Mouse (Mus musculus): ENCODE measurements around the gene Mrpl41.

- TF ChIP-seq CTCF (IDR thresholded peaks at IDR 0.05; ENCODE audit: borderline replicate concordance, extremely low read depth, insufficient read depth, insufficient read length) (peak; percentile 95), POLR2A (IDR thresholded peaks at IDR 0.05; ENCODE audit: borderline replicate concordance, extremely low read depth, insufficient read depth, insufficient read length, poor library complexity, severe bottlenecking) (peak; percentile 42; the same call in 1 of the 2 replicates)
Observed at GRCm38 (mm10) chr2:24962304-24963000, 12.4 kb downstream of the Mrpl41 start, which contains the start of gene Dph7.

Measured in brain, embryonic 14.5 days (tissue).